Mouse (Mus musculus) bone marrow, adult 2 months (tissue): ENCODE data around the gene Slc25a12.

Source experiments
- CTCF ChIP-seq: fragments of 200-500 bp; IDR thresholded peaks from 2 replicates; pipeline ENCODE4 v1.5.1; 2011; ENCODE audit warnings: low read length, control low read depth; ENCODE audit not compliant: control insufficient read depth, insufficient read depth
- POLR2A ChIP-seq: fragments of 200-500 bp; IDR thresholded peaks from 2 replicates; pipeline ENCODE4 v1.6.1; 2011; ENCODE audit warnings: low read depth, mild to moderate bottlenecking, control low read depth, low read length, borderline replicate concordance; ENCODE audit not compliant: control insufficient read depth

DNA sequence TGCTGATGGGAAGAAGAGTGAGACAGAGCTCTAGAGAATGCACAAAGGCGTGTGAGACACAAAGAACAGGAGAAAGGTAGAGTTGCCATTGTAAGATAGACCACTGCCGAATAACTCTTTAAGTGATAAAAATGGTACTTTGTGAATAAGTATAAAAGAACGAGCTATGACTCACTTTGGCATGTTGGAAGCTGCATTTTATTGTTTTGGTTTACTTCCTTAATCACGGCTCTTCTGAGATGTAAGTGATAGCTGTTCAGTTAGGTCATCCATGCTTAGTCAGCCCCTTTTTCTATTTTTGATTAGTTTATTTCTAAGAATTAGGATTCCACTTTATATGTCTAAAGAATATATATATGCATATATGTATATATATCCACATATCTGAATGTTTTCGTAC is 135.6 kb downstream of the Slc25a12 start:
- no peak for TF ChIP-seq CTCF
- TF ChIP-seq POLR2A: no peak
